Mouse (Mus musculus): Measurements from ENCODE around the gene Blcap. TPM values are rescaled to one million over a fixed set of nuclear protein-coding genes. Genes with fewer than 3 reads are reported as not detected.

The Blcap gene
- polyA plus RNA-seq, 1 experiment = 24.7 TPM

DNA sequence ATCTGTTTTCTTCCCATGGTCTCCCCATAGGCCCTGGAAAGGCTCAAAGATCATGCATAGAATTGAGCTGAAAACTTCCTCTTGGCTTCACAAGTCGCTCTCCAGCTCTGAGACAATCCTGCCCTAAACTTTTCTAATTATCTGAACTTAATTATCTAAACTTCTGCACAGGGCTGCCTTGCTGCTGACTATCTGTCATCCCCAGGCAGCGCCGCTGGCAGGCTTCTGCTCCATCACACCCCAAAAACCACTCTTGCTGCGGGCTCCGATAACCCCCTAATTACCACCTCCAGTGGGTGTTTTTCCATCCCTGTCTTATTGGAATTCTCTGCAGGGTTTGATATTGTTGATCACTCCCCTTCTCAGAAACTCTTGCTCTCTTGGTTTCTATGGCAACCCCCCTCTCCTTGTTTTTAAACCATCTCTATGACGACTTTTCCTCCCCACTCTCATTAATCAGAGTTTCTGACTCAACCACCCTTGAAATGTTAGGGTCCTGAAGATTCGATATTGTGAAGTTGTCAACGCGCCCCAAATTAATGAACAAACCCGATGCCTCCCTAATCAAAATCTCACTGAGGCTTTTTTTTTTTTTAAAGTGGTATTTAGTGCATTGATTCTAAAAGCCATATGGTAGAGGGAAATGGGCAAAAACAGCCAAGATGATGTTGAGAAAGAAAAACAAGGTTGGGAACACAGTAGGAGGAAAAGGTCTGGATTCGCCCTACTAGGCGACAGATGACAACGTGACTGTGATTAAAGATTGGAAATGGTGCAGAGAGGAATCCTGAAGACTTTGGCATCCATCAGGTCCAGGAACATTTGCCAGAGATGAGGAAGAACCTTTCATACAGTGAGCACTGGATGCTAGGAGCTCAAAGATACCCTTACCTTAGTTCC is 40.8 kb downstream of the Blcap start:
- H3K9me3 ChIP-seq = no peaks in the 10 kb centered on the region
- H3K4me3 ChIP-seq (replicated peaks) = no peak overlapping the region
- no peaks in the 10 kb centered on the region for H3K36me3 ChIP-seq (replicated peaks; ENCODE audit: low read length)
- peaks cover 64% of the 10 kb centered on the region for H3K27me3 ChIP-seq (replicated peaks)
- peaks cover 5% of the 10 kb centered on the region; the same call in 1 of the 2 replicates for H3K4me1 ChIP-seq
- no peak for TF ChIP-seq FLI1 (IDR thresholded peaks at IDR 0.05; ENCODE audit: low read length)
- TF ChIP-seq GATA1 (IDR thresholded peaks at IDR 0.05; ENCODE audit: borderline replicate concordance, low read length) = no peak

DNA sequence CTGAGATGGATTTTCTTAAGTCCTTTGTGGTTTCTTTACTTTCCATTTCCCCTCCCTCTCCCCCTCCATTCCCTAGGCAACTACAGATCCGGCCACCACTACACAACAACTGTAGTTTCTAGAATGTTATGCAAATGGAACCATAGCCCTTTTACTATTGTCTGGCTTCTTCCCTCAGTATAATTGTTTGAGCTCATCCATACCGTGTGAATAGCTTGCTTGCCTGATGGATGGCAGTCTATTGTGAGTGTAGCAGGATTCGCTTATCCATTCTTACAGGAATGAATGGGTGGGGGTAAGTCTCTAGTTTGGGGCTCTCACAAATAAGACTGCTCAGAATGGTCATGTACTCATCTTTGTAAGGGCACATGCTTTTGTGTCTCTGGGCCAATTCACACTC is 48.5 kb downstream of the Blcap start:
- no peak overlapping the region for H3K4me3 ChIP-seq (replicated peaks)
- no peaks in the 10 kb centered on the region for H3K4me1 ChIP-seq
- TF ChIP-seq FLI1 (IDR thresholded peaks at IDR 0.05; ENCODE audit: low read length) (no peak), GATA1 (IDR thresholded peaks at IDR 0.05; ENCODE audit: borderline replicate concordance, low read length) (no peak)
- peaks cover 66% of the 10 kb centered on the region for H3K27me3 ChIP-seq (replicated peaks)
- no peaks in the 10 kb centered on the region for H3K36me3 ChIP-seq (replicated peaks; ENCODE audit: low read length)
- no peaks in the 10 kb centered on the region for H3K9me3 ChIP-seq

DNA sequence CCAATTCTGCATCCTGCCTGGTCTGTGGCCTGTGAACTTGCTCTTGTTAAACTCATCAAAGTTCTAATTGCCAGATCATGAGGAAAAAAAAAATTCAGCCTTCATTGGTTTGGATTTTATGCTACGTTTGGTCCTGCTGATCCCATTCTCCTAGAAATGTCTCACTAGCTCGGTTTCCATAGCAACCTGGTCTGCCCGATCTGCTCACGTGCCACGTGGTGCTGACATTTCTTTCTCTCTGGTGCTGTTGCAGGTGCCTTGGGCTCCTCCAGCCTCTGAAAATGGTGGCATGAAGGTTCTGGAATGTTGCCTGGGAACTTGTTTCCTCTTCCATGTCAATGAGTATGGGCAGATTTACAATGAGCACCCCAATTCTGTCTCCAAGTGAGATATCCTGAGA is 50.6 kb downstream of the Blcap start:
- Histone ChIP-seq H3K27me3 (replicated peaks) (peaks cover 69% of the 10 kb centered on the region), H3K9me3 (no peaks in the 10 kb centered on the region), H3K36me3 (replicated peaks; ENCODE audit: low read length) (no peaks in the 10 kb centered on the region), H3K4me1 (no peaks in the 10 kb centered on the region), H3K4me3 (replicated peaks) (no peak overlapping the region)
- no peak for TF ChIP-seq GATA1 (IDR thresholded peaks at IDR 0.05; ENCODE audit: borderline replicate concordance, low read length)
- TF ChIP-seq FLI1 (IDR thresholded peaks at IDR 0.05; ENCODE audit: low read length) = no peak

DNA sequence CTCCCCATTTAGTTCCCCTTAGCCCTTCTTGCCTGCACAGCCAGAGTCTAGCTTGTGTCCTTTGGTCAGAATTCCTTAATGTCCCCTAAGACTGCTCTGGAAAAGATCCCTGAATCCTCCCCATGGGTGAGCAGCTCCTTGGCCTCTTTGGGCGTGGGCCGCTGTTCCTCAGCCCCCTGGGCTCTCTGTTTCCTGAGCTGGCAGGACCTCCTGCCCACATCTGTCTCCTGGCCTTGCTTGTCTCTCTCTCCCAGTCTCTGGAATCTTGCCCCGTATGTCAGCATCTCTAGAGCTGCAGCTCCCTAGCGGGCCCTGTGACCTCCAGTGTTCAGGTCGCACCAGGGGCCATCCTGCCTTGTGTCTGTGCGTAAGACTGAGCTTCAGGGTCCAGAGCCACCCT is 51.6 kb downstream of the Blcap start:
- Histone ChIP-seq H3K36me3 (replicated peaks; ENCODE audit: low read length) (no peaks in the 10 kb centered on the region), H3K9me3 (no peaks in the 10 kb centered on the region), H3K4me1 (no peaks in the 10 kb centered on the region), H3K27me3 (replicated peaks) (peaks cover 76% of the 10 kb centered on the region), H3K4me3 (replicated peaks) (no peak overlapping the region)
- TF ChIP-seq GATA1 (IDR thresholded peaks at IDR 0.05; ENCODE audit: borderline replicate concordance, low read length) (no peak), FLI1 (IDR thresholded peaks at IDR 0.05; ENCODE audit: low read length) (no peak)

DNA sequence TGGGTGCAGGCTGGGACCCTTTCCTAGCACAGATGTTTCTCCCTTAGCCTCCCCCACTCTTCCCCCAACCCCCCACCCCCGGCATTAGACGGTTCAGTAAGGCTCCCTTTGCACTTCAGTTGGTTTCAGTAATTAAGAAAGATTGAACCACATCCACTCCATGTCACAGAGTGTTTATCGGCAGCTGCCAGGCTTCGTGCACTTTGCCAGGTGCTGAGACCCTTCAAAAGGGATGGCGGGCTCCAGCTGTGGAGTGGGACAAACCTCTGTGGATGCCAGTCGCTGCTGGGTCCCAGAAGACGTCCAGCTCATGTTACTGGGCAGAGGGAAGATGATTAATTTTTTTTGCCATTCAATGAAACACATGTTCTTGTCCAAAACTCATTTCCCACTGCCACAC is 52.6 kb downstream of the Blcap start:
- no peaks in the 10 kb centered on the region for H3K4me1 ChIP-seq
- no peaks in the 10 kb centered on the region for H3K36me3 ChIP-seq (replicated peaks; ENCODE audit: low read length)
- H3K27me3 ChIP-seq (replicated peaks) = peaks cover 82% of the 10 kb centered on the region
- H3K4me3 ChIP-seq (replicated peaks) = no peak overlapping the region
- TF ChIP-seq FLI1 (IDR thresholded peaks at IDR 0.05; ENCODE audit: low read length) (no peak), GATA1 (IDR thresholded peaks at IDR 0.05; ENCODE audit: borderline replicate concordance, low read length) (no peak)
- H3K9me3 ChIP-seq = no peaks in the 10 kb centered on the region

DNA sequence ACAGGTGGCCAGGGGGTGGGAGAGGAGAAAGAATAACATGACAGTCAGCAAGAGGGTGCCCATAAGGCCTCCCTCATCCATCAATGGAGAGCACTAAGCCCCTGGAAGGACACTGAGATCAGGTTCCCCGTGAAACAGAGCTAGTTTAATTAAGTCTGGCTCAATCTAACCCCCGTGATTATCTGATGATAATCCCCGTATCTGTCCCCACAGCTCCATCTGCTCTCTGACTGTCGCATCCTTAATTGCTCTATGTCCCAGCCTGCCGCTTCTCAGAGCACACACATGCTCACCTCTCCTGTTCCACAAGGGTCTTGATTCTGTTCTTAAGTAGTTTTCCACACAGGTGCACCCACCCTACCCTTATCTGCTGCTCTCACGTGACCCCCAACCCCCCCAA is 53.5 kb downstream of the Blcap start:
- Histone ChIP-seq H3K4me3 (replicated peaks) (no peak overlapping the region), H3K9me3 (no peaks in the 10 kb centered on the region), H3K27me3 (replicated peaks) (peaks cover 84% of the 10 kb centered on the region), H3K36me3 (replicated peaks; ENCODE audit: low read length) (no peaks in the 10 kb centered on the region), H3K4me1 (no peaks in the 10 kb centered on the region)
- no peak for TF ChIP-seq FLI1 (IDR thresholded peaks at IDR 0.05; ENCODE audit: low read length)
- TF ChIP-seq GATA1 (IDR thresholded peaks at IDR 0.05; ENCODE audit: borderline replicate concordance, low read length) = no peak

DNA sequence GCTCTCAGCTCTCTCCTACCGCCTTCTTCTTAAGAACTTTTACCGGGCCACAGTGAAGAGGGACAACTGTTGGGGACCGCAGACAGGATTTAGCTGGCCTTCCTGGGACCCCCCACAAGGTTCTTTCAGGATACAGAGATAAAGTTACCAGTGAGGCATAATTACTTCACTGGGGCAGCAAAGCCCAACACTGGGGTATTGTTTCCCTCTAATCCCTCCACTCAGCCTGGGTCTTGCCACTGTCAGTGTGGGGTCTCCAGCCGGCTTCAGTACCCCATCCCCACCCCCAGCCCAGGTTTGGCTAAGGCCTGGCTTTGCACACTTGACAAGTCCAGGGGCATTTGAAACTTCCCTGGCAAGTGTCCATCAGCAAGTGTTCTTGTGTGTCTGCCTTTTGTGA is 56.7 kb downstream of the Blcap start:
- Histone ChIP-seq H3K9me3 (no peaks in the 10 kb centered on the region), H3K27me3 (replicated peaks) (peaks cover 91% of the 10 kb centered on the region), H3K36me3 (replicated peaks; ENCODE audit: low read length) (no peaks in the 10 kb centered on the region), H3K4me1 (peaks cover 4% of the 10 kb centered on the region; the same call in 1 of the 2 replicates), H3K4me3 (replicated peaks) (no peak overlapping the region)
- TF ChIP-seq FLI1 (IDR thresholded peaks at IDR 0.05; ENCODE audit: low read length) = no peak
- no peak for TF ChIP-seq GATA1 (IDR thresholded peaks at IDR 0.05; ENCODE audit: borderline replicate concordance, low read length)

DNA sequence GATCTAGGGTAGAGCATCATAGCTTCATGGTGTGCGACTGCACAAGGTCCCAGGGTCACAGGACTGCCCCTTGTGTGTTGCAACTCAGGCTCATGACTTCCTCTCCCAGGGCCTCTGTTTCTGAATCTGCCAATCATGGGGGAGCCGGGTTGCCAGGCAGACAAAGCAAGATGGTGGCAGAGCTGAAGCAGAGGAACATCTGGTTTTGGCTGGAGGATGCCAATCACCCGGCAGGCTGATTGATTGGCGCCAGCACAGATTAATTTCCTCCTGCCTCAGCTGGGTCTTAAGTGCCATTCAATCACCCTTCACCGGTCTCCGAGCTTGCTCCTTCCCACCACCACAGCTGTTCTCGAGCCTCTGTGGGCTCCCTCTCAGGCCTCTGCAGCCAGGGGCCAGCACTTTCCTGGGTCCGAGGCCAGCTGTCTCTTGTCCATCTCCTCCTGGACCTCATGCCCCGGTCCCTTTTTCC is 57.3 kb downstream of the Blcap start:
- TF ChIP-seq GATA1 (IDR thresholded peaks at IDR 0.05; ENCODE audit: borderline replicate concordance, low read length) (no peak), FLI1 (IDR thresholded peaks at IDR 0.05; ENCODE audit: low read length) (no peak)
- no peaks in the 10 kb centered on the region for H3K36me3 ChIP-seq (replicated peaks; ENCODE audit: low read length)
- no peak overlapping the region for H3K4me3 ChIP-seq (replicated peaks)
- H3K27me3 ChIP-seq (replicated peaks) = peaks cover 93% of the 10 kb centered on the region
- H3K4me1 ChIP-seq = peaks cover 4% of the 10 kb centered on the region; the same call in 1 of the 2 replicates
- no peaks in the 10 kb centered on the region for H3K9me3 ChIP-seq

DNA sequence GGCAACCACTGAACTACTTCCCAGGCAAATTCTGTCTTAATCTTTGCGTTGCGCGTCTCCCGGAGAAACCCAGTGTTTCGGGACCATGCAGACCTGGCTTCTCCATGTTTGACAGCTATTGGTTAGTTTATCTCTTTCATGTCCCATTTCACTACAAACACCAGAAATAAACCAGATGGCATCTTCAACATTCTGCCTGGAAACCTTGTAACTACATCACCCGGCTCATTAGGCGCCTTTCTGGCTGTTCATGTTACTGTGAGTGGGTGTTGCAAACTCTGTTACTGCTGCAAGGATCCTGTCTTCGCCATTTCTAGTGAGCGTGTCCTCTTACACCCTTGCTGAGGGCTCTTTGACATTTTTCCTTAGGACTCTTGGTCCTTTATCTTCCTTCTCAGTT is 58.2 kb downstream of the Blcap start:
- TF ChIP-seq GATA1 (IDR thresholded peaks at IDR 0.05; ENCODE audit: borderline replicate concordance, low read length) = no peak
- TF ChIP-seq FLI1 (IDR thresholded peaks at IDR 0.05; ENCODE audit: low read length) = no peak
- H3K36me3 ChIP-seq (replicated peaks; ENCODE audit: low read length) = no peaks in the 10 kb centered on the region
- H3K27me3 ChIP-seq (replicated peaks) = peaks cover 94% of the 10 kb centered on the region
- no peaks in the 10 kb centered on the region for H3K9me3 ChIP-seq
- peaks cover 4% of the 10 kb centered on the region; the same call in 1 of the 2 replicates for H3K4me1 ChIP-seq
- H3K4me3 ChIP-seq (replicated peaks) = no peak overlapping the region

DNA sequence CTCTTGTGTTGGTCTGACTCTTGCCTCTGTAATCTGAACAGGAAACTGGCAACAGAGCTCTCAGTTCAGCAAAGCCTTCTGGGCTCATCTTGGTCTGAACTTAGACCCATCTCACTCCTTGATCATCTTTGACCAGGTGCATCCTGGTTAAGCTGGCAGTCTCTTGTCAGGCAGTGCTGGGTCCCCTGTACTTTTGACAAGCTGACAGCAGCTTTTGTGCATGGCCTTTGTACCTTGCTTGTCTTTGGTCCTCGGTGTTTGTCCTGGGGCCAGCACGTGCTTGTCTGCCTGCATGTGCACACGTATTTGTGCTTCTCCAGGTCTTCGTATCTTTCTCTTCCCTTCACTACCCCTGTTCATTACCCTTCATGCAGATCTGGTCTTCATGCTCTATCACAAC is 61.0 kb downstream of the Blcap start:
- Histone ChIP-seq H3K27me3 (replicated peaks) (peaks cover 95% of the 10 kb centered on the region), H3K9me3 (no peaks in the 10 kb centered on the region)
- TF ChIP-seq FLI1 (IDR thresholded peaks at IDR 0.05; ENCODE audit: low read length) = no peak
- no peak for TF ChIP-seq GATA1 (IDR thresholded peaks at IDR 0.05; ENCODE audit: borderline replicate concordance, low read length)

More for the DNA sequence above, 61.0 kb downstream of the Blcap start:
- H3K4me1 ChIP-seq = peaks cover 9% of the 10 kb centered on the region; the same call in 1 of the 2 replicates
- H3K4me3 ChIP-seq (replicated peaks) = no peak overlapping the region
- no peaks in the 10 kb centered on the region for H3K36me3 ChIP-seq (replicated peaks; ENCODE audit: low read length)
